Mouse (Mus musculus): ENCODE measurements around the gene Gm11758.
"Not testable (repeated sequence)": the region's sequence is repeated elsewhere in the genome, so short reads cannot be mapped to it uniquely, and the experiment has no call there.

DNA sequence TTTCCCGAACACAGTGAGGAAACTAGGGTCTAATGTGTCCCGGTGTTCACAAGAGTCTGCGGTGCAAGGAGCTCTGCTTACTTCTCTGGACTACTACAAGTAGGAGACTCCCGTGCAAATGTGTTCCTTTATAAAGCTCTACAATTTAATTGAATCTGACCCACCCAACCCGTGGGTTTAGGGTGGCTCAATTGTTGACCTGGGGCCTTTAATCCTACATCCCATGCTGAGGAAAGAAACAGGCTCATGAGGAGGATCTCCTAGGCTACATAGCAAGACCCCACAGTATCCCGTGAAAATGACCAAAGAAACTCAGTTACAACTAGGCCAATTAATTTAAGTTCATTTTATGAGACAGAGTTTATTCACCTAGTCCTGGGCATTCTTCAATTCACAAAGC, 44.6 kb upstream of the Gm11758 start, which contains the start of gene Gm11756:
- not testable (repeated sequence) for TF ChIP-seq POLR2A (IDR thresholded peaks at IDR 0.05; ENCODE audit: insufficient read depth, low read length); EP300 (IDR thresholded peaks at IDR 0.05; ENCODE audit: insufficient read depth, low read depth, low read length)
